Mouse (Mus musculus): ENCODE measurements around the gene Ssu2. TPM values are rescaled to one million over a fixed set of nuclear protein-coding genes. Genes with fewer than 3 reads are reported as not detected.

Ssu2 gene
- total and polyA plus RNA-seq, 2 experiments from 2014 or later, result 0.25 to 0.29 TPM

DNA sequence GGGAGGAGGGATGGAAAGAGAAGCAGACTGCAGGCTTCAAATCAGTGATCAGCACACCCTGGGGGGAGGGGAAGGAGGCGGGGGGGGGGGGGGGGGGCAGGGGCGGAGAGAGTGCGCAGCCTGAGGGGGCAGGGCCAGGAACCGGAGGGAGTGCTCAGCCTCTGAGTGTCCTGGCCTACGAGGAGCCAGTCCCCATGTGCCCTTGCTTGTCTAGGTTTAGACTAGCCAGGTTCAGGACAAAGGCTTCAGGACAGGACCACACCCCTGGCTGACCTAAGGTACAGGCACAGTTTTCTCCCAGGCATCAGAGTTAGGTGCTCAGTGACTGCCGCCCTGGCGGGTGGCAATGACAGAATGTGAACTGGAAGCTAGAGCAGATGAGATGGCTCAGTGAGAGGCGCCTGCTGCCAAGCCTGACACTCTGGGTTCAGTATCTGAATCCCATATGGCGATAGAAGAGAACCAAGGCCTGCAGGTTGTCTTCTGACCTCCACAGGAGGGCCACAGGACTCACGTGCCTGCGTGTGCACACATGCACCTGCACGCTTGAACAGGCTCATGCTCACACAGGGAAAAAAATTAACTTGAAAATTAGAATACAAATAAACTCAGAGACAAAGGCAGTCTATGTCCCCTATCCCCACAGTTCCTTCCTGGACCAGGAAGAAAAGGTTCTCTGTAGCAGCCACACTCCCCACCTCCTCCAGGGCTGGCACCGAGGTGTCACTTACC, 12.0 kb downstream of the Ssu2 start:
- 63% methylated on average over 10 of the region's 13 CpGs for WGBS

DNA sequence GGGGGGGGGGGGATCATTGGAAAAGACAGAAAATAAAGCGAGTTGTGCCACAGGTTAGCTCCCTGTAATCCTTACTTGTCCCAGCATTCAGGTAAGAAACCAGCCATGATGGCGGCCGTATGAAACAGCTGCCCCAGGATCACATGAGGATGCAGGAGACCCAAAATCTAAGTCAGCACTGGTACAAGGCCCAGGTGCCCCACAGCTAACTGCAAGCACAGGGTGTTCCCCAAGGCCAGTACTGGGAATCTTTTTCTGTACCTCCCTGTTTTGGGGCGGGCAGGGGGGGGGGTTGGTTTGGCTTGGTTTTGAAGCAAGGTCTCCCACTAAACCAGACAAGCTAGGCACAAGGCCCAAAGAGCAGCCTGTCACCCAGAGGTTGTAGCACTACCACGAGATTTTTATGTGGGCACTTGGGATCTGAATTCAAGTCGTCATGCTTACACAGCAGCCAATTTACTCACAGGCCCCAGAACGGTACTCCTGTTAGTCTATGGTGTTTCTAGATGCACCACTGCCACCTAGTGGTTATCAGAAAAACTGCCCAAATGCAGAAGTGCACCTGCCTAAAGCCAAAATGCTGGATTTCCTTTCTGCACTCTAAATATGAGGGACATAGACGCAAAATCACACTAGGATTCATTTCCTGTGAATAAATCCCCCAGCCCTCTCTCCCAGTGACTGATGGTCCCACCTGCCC, 13.8 kb downstream of the Ssu2 start:
- no peak overlapping the region for H3K4me2 ChIP-seq (ENCODE audit: low read depth)
- H3K27me3 ChIP-seq (ENCODE audit: insufficient read depth, low read length), result no peaks in the 10 kb centered on the region
- ATAC-seq, result peak; percentile 83
- TF ChIP-seq CTCF (IDR thresholded peaks at IDR 0.05; ENCODE audit: low read depth), result peak; percentile 87
- H3K9me3 ChIP-seq (ENCODE audit: low read length), result no peaks in the 10 kb centered on the region
- no peak overlapping the region for H3K27ac ChIP-seq (ENCODE audit: low read depth, low read length)
- no peak overlapping the region for H3K9ac ChIP-seq
- WGBS, result 43% methylated on average over 8 of the region's 8 CpGs
- H3K4me3 ChIP-seq (ENCODE audit: low read depth, low read length), result no peak overlapping the region
- H3K36me3 ChIP-seq (ENCODE audit: insufficient read depth), result no peaks in the 10 kb centered on the region
- no peaks in the 10 kb centered on the region for H3K4me1 ChIP-seq (ENCODE audit: insufficient read depth)
- peak; percentile 77 for DNase-seq

More for the DNA sequence above, 12.0 kb downstream of the Ssu2 start:
- no peak for TF ChIP-seq CTCF (IDR thresholded peaks at IDR 0.05; ENCODE audit: low read depth)
- H3K9me3 ChIP-seq (ENCODE audit: low read length), result no peaks in the 10 kb centered on the region
- no peaks in the 10 kb centered on the region for H3K4me1 ChIP-seq (ENCODE audit: insufficient read depth)
- H3K4me3 ChIP-seq (ENCODE audit: low read depth, low read length), result no peak overlapping the region
- DNase-seq, result no peak
- no peak for ATAC-seq
- no peaks in the 10 kb centered on the region for H3K36me3 ChIP-seq (ENCODE audit: insufficient read depth)
- H3K27ac ChIP-seq (ENCODE audit: low read depth, low read length), result no peak overlapping the region
- no peaks in the 10 kb centered on the region for H3K27me3 ChIP-seq (ENCODE audit: insufficient read depth, low read length)
- no peak overlapping the region for H3K9ac ChIP-seq
- no peak overlapping the region for H3K4me2 ChIP-seq (ENCODE audit: low read depth)

DNA sequence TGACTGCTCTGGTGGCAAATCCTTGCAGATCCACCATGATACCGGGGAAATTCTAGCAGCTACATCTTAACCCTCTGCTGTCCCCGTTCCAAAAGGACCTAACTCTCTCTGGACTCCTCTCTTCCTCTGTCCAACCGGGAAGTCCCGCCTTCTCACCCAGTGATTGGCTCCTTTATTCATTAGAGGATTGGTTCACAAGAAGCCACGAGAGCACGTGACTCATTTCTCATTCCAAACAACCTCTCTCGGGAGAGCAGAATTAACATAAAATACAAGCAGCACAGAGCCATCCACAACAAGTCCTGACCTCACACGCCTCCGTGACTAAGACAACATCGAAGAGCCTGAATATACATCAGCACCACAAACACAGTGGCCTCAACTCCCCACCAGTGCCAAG, 22.5 kb downstream of the Ssu2 start:
- no peak overlapping the region for H3K4me3 ChIP-seq (ENCODE audit: low read depth, low read length)
- H3K27me3 ChIP-seq (ENCODE audit: insufficient read depth, low read length), result no peaks in the 10 kb centered on the region
- no peaks in the 10 kb centered on the region for H3K9me3 ChIP-seq (ENCODE audit: low read length)
- no peak for ATAC-seq
- H3K4me1 ChIP-seq (ENCODE audit: insufficient read depth), result no peaks in the 10 kb centered on the region
- H3K36me3 ChIP-seq (ENCODE audit: insufficient read depth), result no peaks in the 10 kb centered on the region
- no peak overlapping the region for H3K4me2 ChIP-seq (ENCODE audit: low read depth)
- no peak overlapping the region for H3K9ac ChIP-seq
- DNase-seq, result no peak
- no peak for TF ChIP-seq CTCF (IDR thresholded peaks at IDR 0.05; ENCODE audit: low read depth)
- WGBS, result 81% methylated on average over 10 of the region's 10 CpGs
- no peak overlapping the region for H3K27ac ChIP-seq (ENCODE audit: low read depth, low read length)

DNA sequence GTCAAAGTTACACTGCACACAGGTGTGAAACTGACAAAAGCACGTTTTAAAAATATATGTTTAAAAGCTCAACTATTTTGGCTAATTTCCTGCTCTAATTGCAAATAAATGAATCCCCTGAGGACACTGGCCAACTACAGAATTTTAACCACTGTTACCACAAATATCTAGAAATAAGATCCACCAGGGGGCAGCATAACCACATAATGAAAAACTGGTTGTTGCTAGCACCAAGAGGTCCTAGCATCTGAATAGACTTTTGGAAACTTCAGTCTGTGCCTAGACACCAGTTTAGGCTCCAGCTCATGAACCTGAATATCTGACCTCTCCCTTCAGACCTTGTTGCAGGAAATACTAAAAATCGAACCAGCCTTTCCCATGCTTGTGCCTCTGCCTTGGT, 23.2 kb downstream of the Ssu2 start:
- 50% methylated on average over 2 of the region's 2 CpGs for WGBS
- peak; percentile 60 for TF ChIP-seq CTCF (IDR thresholded peaks at IDR 0.05; ENCODE audit: low read depth)
- H3K27me3 ChIP-seq (ENCODE audit: insufficient read depth, low read length), result no peaks in the 10 kb centered on the region
- DNase-seq, result peak; percentile 79
- no peak overlapping the region for H3K9ac ChIP-seq
- H3K4me2 ChIP-seq (ENCODE audit: low read depth), result no peak overlapping the region
- no peaks in the 10 kb centered on the region for H3K4me1 ChIP-seq (ENCODE audit: insufficient read depth)
- no peaks in the 10 kb centered on the region for H3K36me3 ChIP-seq (ENCODE audit: insufficient read depth)
- no peak overlapping the region for H3K4me3 ChIP-seq (ENCODE audit: low read depth, low read length)
- peak; percentile 30; the same call in 1 of the 2 replicates for ATAC-seq
- H3K9me3 ChIP-seq (ENCODE audit: low read length), result no peaks in the 10 kb centered on the region
- no peak overlapping the region for H3K27ac ChIP-seq (ENCODE audit: low read depth, low read length)

DNA sequence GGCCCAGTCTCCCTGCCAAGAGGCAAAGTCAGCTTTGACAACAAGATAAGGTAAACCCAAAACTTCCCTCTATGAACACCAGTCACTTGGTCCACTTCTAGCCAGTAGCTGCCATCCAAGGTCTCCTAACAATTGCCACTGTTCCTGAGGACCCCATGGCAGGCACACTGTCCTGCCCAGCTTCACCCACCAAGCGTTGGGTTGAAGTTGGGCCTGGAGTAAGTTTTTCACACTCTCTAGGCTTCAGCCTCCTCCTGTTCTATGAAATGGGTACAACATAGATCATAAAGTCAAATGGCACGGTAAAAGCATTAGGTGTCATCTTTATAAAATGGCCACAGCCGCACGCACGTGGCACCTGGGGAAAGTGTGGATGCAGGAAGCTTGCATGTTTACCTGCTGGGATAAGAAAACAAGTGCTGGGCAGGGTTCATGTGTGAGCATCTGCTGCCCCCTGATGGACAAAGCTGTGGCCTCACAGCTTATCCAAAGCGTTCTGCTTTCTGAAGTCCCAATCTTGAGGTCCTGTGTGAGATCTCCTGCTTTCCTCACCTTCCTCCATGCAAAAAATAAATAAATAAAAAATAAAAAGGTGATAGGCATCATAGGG, 25.4 kb downstream of the Ssu2 start:
- WGBS, result 42% methylated on average over 6 of the region's 6 CpGs

DNA sequence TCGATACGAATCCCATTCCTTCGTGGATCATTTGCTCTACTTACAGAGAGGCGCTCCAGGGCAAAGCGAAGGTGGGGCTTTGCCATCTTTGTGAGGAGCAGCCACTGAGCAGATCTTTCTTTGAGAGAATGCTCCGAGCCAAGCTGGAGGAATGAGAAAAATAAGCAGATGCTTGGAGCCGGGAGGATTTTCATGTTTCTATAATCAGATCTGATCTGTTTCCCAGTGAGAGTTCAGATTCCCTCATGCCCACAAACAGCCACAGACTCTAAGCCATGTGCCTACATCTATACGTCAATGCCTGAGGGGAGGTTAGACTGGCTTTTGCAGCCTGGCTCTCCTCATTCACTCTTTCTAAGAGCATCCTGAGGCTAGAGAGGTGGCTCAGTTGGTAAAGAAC, 27.1 kb downstream of the Ssu2 start:
- no peak overlapping the region for H3K4me2 ChIP-seq (ENCODE audit: low read depth)
- DNase-seq (peak; percentile 57), ATAC-seq (peak; percentile 77)
- H3K4me3 ChIP-seq (ENCODE audit: low read depth, low read length), result no peak overlapping the region
- no peaks in the 10 kb centered on the region for H3K4me1 ChIP-seq (ENCODE audit: insufficient read depth)
- H3K9me3 ChIP-seq (ENCODE audit: low read length), result no peaks in the 10 kb centered on the region
- no peak overlapping the region for H3K27ac ChIP-seq (ENCODE audit: low read depth, low read length)
- 67% methylated on average over 8 of the region's 8 CpGs for WGBS
- no peaks in the 10 kb centered on the region for H3K27me3 ChIP-seq (ENCODE audit: insufficient read depth, low read length)
- TF ChIP-seq CTCF (IDR thresholded peaks at IDR 0.05; ENCODE audit: low read depth), result no peak
- H3K36me3 ChIP-seq (ENCODE audit: insufficient read depth), result no peaks in the 10 kb centered on the region
- H3K9ac ChIP-seq, result no peak overlapping the region

More for the DNA sequence above, 25.4 kb downstream of the Ssu2 start:
- no peak overlapping the region for H3K27ac ChIP-seq (ENCODE audit: low read depth, low read length)
- H3K4me3 ChIP-seq (ENCODE audit: low read depth, low read length), result no peak overlapping the region
- no peak overlapping the region for H3K4me2 ChIP-seq (ENCODE audit: low read depth)
- H3K9me3 ChIP-seq (ENCODE audit: low read length), result no peaks in the 10 kb centered on the region
- no peaks in the 10 kb centered on the region for H3K27me3 ChIP-seq (ENCODE audit: insufficient read depth, low read length)
- H3K9ac ChIP-seq, result no peak overlapping the region
- peak; percentile 84 for DNase-seq
- no peaks in the 10 kb centered on the region for H3K36me3 ChIP-seq (ENCODE audit: insufficient read depth)
- peak; percentile 66; the same call in 1 of the 2 replicates for ATAC-seq
- peak; percentile 88 for TF ChIP-seq CTCF (IDR thresholded peaks at IDR 0.05; ENCODE audit: low read depth)
- H3K4me1 ChIP-seq (ENCODE audit: insufficient read depth), result no peaks in the 10 kb centered on the region

DNA sequence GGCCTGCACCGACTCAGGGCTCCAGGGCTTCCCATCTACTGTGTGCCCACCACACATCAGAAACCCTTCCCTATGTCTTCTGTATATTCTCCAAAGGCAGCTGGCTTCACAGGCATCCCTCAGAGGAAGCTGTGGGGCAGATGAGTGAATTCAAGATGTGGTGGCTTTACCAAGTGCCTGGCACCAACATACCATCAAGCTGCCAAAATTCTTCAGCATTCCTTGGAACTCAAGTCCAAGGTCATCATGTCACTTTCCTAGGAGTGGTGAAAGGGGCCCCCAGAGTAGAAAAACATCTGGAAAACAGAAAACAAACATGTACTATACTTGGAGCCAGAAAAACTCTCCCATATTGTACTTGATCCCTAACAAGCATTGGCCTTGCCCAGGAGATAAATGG, 28.5 kb downstream of the Ssu2 start:
- Histone ChIP-seq H3K9ac (no peak overlapping the region), H3K4me2 (ENCODE audit: low read depth) (no peak overlapping the region), H3K4me1 (ENCODE audit: insufficient read depth) (no peaks in the 10 kb centered on the region), H3K9me3 (ENCODE audit: low read length) (no peaks in the 10 kb centered on the region), H3K4me3 (ENCODE audit: low read depth, low read length) (no peak overlapping the region), H3K27me3 (ENCODE audit: insufficient read depth, low read length) (no peaks in the 10 kb centered on the region), H3K27ac (ENCODE audit: low read depth, low read length) (no peak overlapping the region), H3K36me3 (ENCODE audit: insufficient read depth) (no peaks in the 10 kb centered on the region)
- ATAC-seq, result no peak
- no peak for TF ChIP-seq CTCF (IDR thresholded peaks at IDR 0.05; ENCODE audit: low read depth)
- 77% methylated on average over 1 of the region's 1 CpGs for WGBS
- no peak for DNase-seq

Measured in forebrain, postnatal 0 days (tissue).